Mouse (Mus musculus) kidney, postnatal 0 days (tissue): Measurements from ENCODE around the gene Iqcf3. TPM values are rescaled to one million over a fixed set of nuclear protein-coding genes. Genes with fewer than 3 reads are reported as not detected.

Source experiments
- ATAC-seq: fragments of 200-750 bp; cut with Nextera tagmentation; replicated peaks from 2 replicates; pipeline ENCODE4 v1.8.0; 2017; ENCODE audit warnings: low read depth, moderate number of reproducible peaks, moderate TSS enrichment, moderate library complexity; ENCODE audit not compliant: low FRiP score
- DNase-seq: peaks from one replicate; pipeline ENCODE4 v3.0.0-alpha.2; 2016; ENCODE audit warnings: low spot score
- H3K27ac ChIP-seq: fragments of 300-500 bp; sonication (generic); 2 replicates; pipeline ENCODE4 v1.5.1; 2014; ENCODE audit warnings: mild to moderate bottlenecking
- H3K27me3 ChIP-seq: fragments of 300-500 bp; sonication (generic); 2 replicates; pipeline ENCODE4 v1.6.1; 2014; ENCODE audit warnings: low read length, mixed read lengths; ENCODE audit not compliant: insufficient read depth
- H3K36me3 ChIP-seq: fragments of 300-500 bp; sonication (generic); 2 replicates; pipeline ENCODE4 v1.6.1; 2014; ENCODE audit warnings: low read length, mixed read lengths; ENCODE audit not compliant: insufficient read depth
- H3K4me1 ChIP-seq: fragments of 300-500 bp; sonication (generic); replicated peaks from 2 replicates; pipeline ENCODE4 v1.6.1; 2014; ENCODE audit warnings: antibody characterized with exemption, low read length, mixed read lengths; ENCODE audit not compliant: insufficient read depth
- H3K4me2 ChIP-seq: fragments of 300-500 bp; sonication (generic); 2 replicates; pipeline ENCODE4 v1.6.1; 2014; ENCODE audit warnings: mild to moderate bottlenecking, low read length, moderate library complexity, mixed read lengths
- H3K4me3 ChIP-seq: fragments of 300-500 bp; sonication (generic); replicated peaks from 2 replicates; pipeline ENCODE4 v1.5.1; 2014; ENCODE audit warnings: low read depth, low read length
- H3K9ac ChIP-seq: fragments of 300-500 bp; sonication (generic); 2 replicates; pipeline ENCODE4 v1.6.1; 2014; ENCODE audit warnings: low read depth, low read length
- H3K9me3 ChIP-seq: fragments of 300-500 bp; sonication (generic); replicated peaks from 2 replicates; pipeline ENCODE4 v1.6.1; 2016; ENCODE audit warnings: low read length, inconsistent platforms, mixed read lengths
- CTCF ChIP-seq: IDR thresholded peaks from 2 replicates; pipeline ENCODE4 v1.5.1; 2016; ENCODE audit warnings: antibody characterized with exemption, low read depth, mild to moderate bottlenecking, moderate library complexity
- WGBS: fragments of 180-500 bp; shearing (Covaris S2); extraction: QIAGEN DNeasy Blood & Tissue Kit; methylation state at CpG from one replicate; pipeline ENCODE4 v1.1.7; 2014; 5-methylcytosine and 5-hydroxymethylcytosine counted together
- polyA plus RNA-seq: library from polyadenylated mRNA; unstranded; fragments of >200 nt; fragmentation: Nextera tagmentation; extraction: Ambion mirVana; gene quantifications from 2 replicates; pipeline ENCODE4 v1.2.1, GENCODE M21; 2015

The Iqcf3 gene
- polyA plus RNA-seq, 1 experiment from 2014 or later, result not detected

- no peak overlapping the region for H3K9ac ChIP-seq
- no peaks in the 10 kb centered on the region for H3K27me3 ChIP-seq
- ATAC-seq (no peak), DNase-seq (no peak)
- H3K36me3 ChIP-seq, result no peaks in the 10 kb centered on the region
- WGBS, result 53% methylated on average over 8 of the region's 8 CpGs
- H3K4me2 ChIP-seq, result no peak overlapping the region
- H3K9me3 ChIP-seq, result no peaks in the 10 kb centered on the region
- no peak for TF ChIP-seq CTCF
- H3K4me1 ChIP-seq, result no peaks in the 10 kb centered on the region
- H3K4me3 ChIP-seq, result no peak overlapping the region
- H3K27ac ChIP-seq, result no peak overlapping the region
Observed at GRCm38 (mm10) chr9:106564025-106564424, 2.6 kb upstream of the Iqcf3 start.

- Histone ChIP-seq H3K36me3 (no peaks in the 10 kb centered on the region), H3K4me2 (no peak overlapping the region), H3K4me3 (no peak overlapping the region), H3K27me3 (no peaks in the 10 kb centered on the region), H3K4me1 (no peaks in the 10 kb centered on the region), H3K9ac (no peak overlapping the region), H3K27ac (no peak overlapping the region), H3K9me3 (no peaks in the 10 kb centered on the region)
- no peak for DNase-seq
- WGBS, result 92% methylated on average over 11 of the region's 11 CpGs
- ATAC-seq, result no peak
- TF ChIP-seq CTCF, result no peak
Observed at GRCm38 (mm10) chr9:106562291-106562690, 860 bp upstream of the Iqcf3 start.

GRCm38 (mm10) chr9:106534975-106535374 is 26.5 kb downstream of the Iqcf3 start:
- H3K36me3 ChIP-seq, result no peaks in the 10 kb centered on the region
- H3K4me2 ChIP-seq, result no peak overlapping the region
- no peaks in the 10 kb centered on the region for H3K4me1 ChIP-seq
- H3K27me3 ChIP-seq, result no peaks in the 10 kb centered on the region
- 87% methylated on average over 11 of the region's 11 CpGs for WGBS
- DNase-seq, result no peak
- no peak overlapping the region for H3K9ac ChIP-seq
- no peaks in the 10 kb centered on the region for H3K9me3 ChIP-seq
- TF ChIP-seq CTCF, result no peak
- no peak for ATAC-seq
- no peak overlapping the region for H3K27ac ChIP-seq
- H3K4me3 ChIP-seq, result no peak overlapping the region

GRCm38 (mm10) chr9:106534296-106534695 is 27.1 kb downstream of the Iqcf3 start:
- Histone ChIP-seq H3K36me3 (no peaks in the 10 kb centered on the region), H3K27me3 (no peaks in the 10 kb centered on the region), H3K4me3 (no peak overlapping the region), H3K4me1 (no peaks in the 10 kb centered on the region), H3K9ac (no peak overlapping the region), H3K4me2 (no peak overlapping the region), H3K9me3 (no peaks in the 10 kb centered on the region), H3K27ac (no peak overlapping the region)
- ATAC-seq, result no peak
- WGBS, result 93% methylated on average over 7 of the region's 7 CpGs
- DNase-seq, result no peak
- TF ChIP-seq CTCF, result no peak

- ATAC-seq (no peak), DNase-seq (peak; percentile 31)
- no peaks in the 10 kb centered on the region for H3K27me3 ChIP-seq
- no peak overlapping the region for H3K27ac ChIP-seq
- H3K9ac ChIP-seq, result no peak overlapping the region
- WGBS, result 34% methylated on average over 3 of the region's 3 CpGs
- no peak overlapping the region for H3K4me3 ChIP-seq
- no peaks in the 10 kb centered on the region for H3K4me1 ChIP-seq
- H3K36me3 ChIP-seq, result no peaks in the 10 kb centered on the region
- H3K4me2 ChIP-seq, result no peak overlapping the region
- H3K9me3 ChIP-seq, result no peaks in the 10 kb centered on the region
- TF ChIP-seq CTCF, result peak; percentile 83
Observed at GRCm38 (mm10) chr9:106531833-106532232, 29.6 kb downstream of the Iqcf3 start.

- ATAC-seq, result no peak
- Histone ChIP-seq H3K4me1 (no peaks in the 10 kb centered on the region), H3K36me3 (no peaks in the 10 kb centered on the region), H3K4me2 (no peak overlapping the region), H3K9me3 (no peaks in the 10 kb centered on the region), H3K27ac (no peak overlapping the region), H3K4me3 (no peak overlapping the region), H3K27me3 (no peaks in the 10 kb centered on the region), H3K9ac (no peak overlapping the region)
- TF ChIP-seq CTCF, result no peak
- WGBS, result 74% methylated on average over 8 of the region's 8 CpGs
- no peak for DNase-seq
Observed at GRCm38 (mm10) chr9:106519909-106520308, 41.5 kb downstream of the Iqcf3 start.

- no peak for DNase-seq
- ATAC-seq, result no peak
- 65% methylated on average over 2 of the region's 2 CpGs for WGBS
- Histone ChIP-seq H3K9me3 (no peaks in the 10 kb centered on the region), H3K27me3 (no peaks in the 10 kb centered on the region), H3K4me2 (no peak overlapping the region), H3K27ac (no peak overlapping the region), H3K9ac (no peak overlapping the region), H3K4me1 (no peaks in the 10 kb centered on the region), H3K36me3 (no peaks in the 10 kb centered on the region), H3K4me3 (no peak overlapping the region)
- TF ChIP-seq CTCF, result no peak
Observed at GRCm38 (mm10) chr9:106519433-106519832, 42.0 kb downstream of the Iqcf3 start.
